8 mouse cellular contexts compared by ENCODE assay signal in the genomic region with DNA sequence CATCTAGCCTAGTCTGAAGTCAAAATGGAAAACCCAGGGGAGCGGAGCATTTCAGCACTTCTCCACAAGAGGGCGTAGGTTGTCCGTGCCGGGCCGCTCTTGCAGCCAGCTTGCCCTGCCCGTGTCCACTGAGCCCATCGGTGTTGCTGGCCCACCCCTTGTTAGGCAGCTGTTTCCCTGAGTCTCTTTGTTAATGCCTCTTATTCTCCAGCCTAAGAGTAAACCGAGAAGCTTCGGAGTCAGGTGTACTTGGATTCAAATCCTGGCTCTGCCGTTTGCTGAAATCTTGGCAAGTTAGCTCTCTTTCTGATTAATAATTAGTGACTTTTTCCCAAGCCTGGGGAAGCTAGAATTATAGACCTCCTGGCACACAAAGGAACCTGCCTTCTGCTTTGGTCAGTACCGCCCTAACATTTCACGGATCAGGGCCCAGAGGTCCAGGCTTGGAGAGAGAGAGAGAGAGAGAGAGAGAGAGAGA. TPM values are rescaled to one million over a fixed set of nuclear protein-coding genes. Genes with fewer than 3 reads are reported as not detected.
A peak's percentile ranks its signal among the peaks of the same experiment; 100 is the strongest.
DNase-seq lines count a peak whose midpoint lies in the region; ATAC-seq and TF ChIP-seq lines count a peak whose summit lies in the region.

No protein-coding gene starts in this region.

- peaks cover 7% of the 10 kb centered on the region; the same call in 1 of the 2 replicates for H3K4me1 ChIP-seq in forebrain, embryonic 11.5 days (replicated peaks; ENCODE audit: control insufficient read depth, insufficient read depth, low read length)
- H3K4me1 ChIP-seq in heart, embryonic 16.5 days (ENCODE audit: control insufficient read depth, insufficient read depth, low read length), result peaks cover 3% of the 10 kb centered on the region; the same call in 1 of the 2 replicates
- peaks cover 20% of the 10 kb centered on the region for H3K4me1 ChIP-seq in liver, embryonic 15.5 days (replicated peaks)
- peaks cover 3% of the 10 kb centered on the region; the same call in 1 of the 2 replicates for H3K4me1 ChIP-seq in neural tube, embryonic 12.5 days
- H3K4me1 ChIP-seq in stomach, postnatal 0 days (replicated peaks; ENCODE audit: control insufficient read depth, insufficient read depth), result no peaks in the 10 kb centered on the region

- peak; percentile 95 for ATAC-seq in forebrain, embryonic 11.5 days (replicated peaks; ENCODE audit: low FRiP score)
- ATAC-seq in heart, embryonic 16.5 days (replicated peaks; ENCODE audit: extremely low read depth, insufficient read depth, low FRiP score), result peak; percentile 41; the same call in 1 of the 2 replicates
- no peak for ATAC-seq in liver, embryonic 15.5 days (ENCODE audit: insufficient read depth)
- peak; percentile 93 for ATAC-seq in neural tube, embryonic 12.5 days (ENCODE audit: low FRiP score, low read depth)
- peak; percentile 56 for ATAC-seq in stomach, postnatal 0 days (ENCODE audit: low FRiP score, low TSS enrichment)

- H3K27ac ChIP-seq in forebrain, embryonic 11.5 days (ENCODE audit: low read depth, low read length), result peak overlapping the region; percentile 64
- no peak overlapping the region for H3K27ac ChIP-seq in heart, embryonic 16.5 days (ENCODE audit: low read length)
- H3K27ac ChIP-seq in liver, embryonic 15.5 days (replicated peaks), result no peak overlapping the region
- H3K27ac ChIP-seq in neural tube, embryonic 12.5 days, result no peak overlapping the region
- no peak overlapping the region; the same call in 1 of the 2 replicates for H3K27ac ChIP-seq in stomach, postnatal 0 days (replicated peaks)

- no peaks in the 10 kb centered on the region for H3K36me3 ChIP-seq in forebrain, embryonic 11.5 days (ENCODE audit: control insufficient read depth, insufficient read depth, low read length)
- no peaks in the 10 kb centered on the region for H3K36me3 ChIP-seq in heart, embryonic 16.5 days (ENCODE audit: control insufficient read depth, insufficient read depth)
- H3K36me3 ChIP-seq in liver, embryonic 15.5 days (replicated peaks), result no peaks in the 10 kb centered on the region
- H3K36me3 ChIP-seq in neural tube, embryonic 12.5 days, result no peaks in the 10 kb centered on the region
- H3K36me3 ChIP-seq in stomach, postnatal 0 days (ENCODE audit: control insufficient read depth, insufficient read depth, low read length), result no peaks in the 10 kb centered on the region

- H3K27me3 ChIP-seq in forebrain, embryonic 11.5 days (ENCODE audit: control insufficient read depth, insufficient read depth, low read length), result no peaks in the 10 kb centered on the region
- H3K27me3 ChIP-seq in heart, embryonic 16.5 days (ENCODE audit: control insufficient read depth, insufficient read depth, low read length), result no peaks in the 10 kb centered on the region
- H3K27me3 ChIP-seq in liver, embryonic 15.5 days, result peaks cover 12% of the 10 kb centered on the region; the same call in 1 of the 2 replicates
- no peaks in the 10 kb centered on the region for H3K27me3 ChIP-seq in neural tube, embryonic 12.5 days (replicated peaks)
- no peaks in the 10 kb centered on the region for H3K27me3 ChIP-seq in stomach, postnatal 0 days (ENCODE audit: control insufficient read depth, insufficient read depth, low read length)

- no peak for TF ChIP-seq EP300 in stomach, postnatal 0 days (optimal IDR thresholded peaks at IDR 0.05)

- DNase-seq in CD4-positive helper T cell, adult 2 months (ENCODE audit: low read depth, low spot score), result peak; percentile 63
- peak; percentile 70 for DNase-seq in c-Kit-positive CD71-negative TER-119-negative erythroid progenitor cells, embryonic 14.5 days (ENCODE audit: low read depth)
- peak; percentile 97 for DNase-seq in forebrain, embryonic 11.5 days (ENCODE audit: low spot score)
- DNase-seq in kidney, postnatal 25 days, result peak; percentile 83 to 90
- DNase-seq in stomach, postnatal 0 days (ENCODE audit: low spot score), result peak; percentile 91

- H3K4me2 ChIP-seq in forebrain, embryonic 11.5 days (ENCODE audit: low read depth, low read length, severe bottlenecking), result peak overlapping the region; percentile 36; the same call in 1 of the 2 replicates
- H3K4me2 ChIP-seq in heart, embryonic 16.5 days (ENCODE audit: low read depth, low read length), result peak overlapping the region; percentile 56
- H3K4me2 ChIP-seq in liver, embryonic 15.5 days, result peak overlapping the region; percentile 27
- peak overlapping the region; percentile 39 for H3K4me2 ChIP-seq in neural tube, embryonic 12.5 days (replicated peaks)
- peak overlapping the region; percentile 47 for H3K4me2 ChIP-seq in stomach, postnatal 0 days (replicated peaks; ENCODE audit: low read depth)

- TF ChIP-seq CTCF in stomach, postnatal 0 days (IDR thresholded peaks at IDR 0.05; ENCODE audit: low read depth), result peak; percentile 98

- H3K4me3 ChIP-seq in forebrain, embryonic 11.5 days (ENCODE audit: low read depth, low read length), result no peak overlapping the region
- H3K4me3 ChIP-seq in heart, embryonic 16.5 days (ENCODE audit: low read length), result peak overlapping the region; percentile 10; the same call in 1 of the 2 replicates
- H3K4me3 ChIP-seq in liver, embryonic 15.5 days (replicated peaks), result no peak overlapping the region
- H3K4me3 ChIP-seq in neural tube, embryonic 12.5 days, result no peak overlapping the region
- H3K4me3 ChIP-seq in stomach, postnatal 0 days (ENCODE audit: low read depth, low read length), result no peak overlapping the region

- no peaks in the 10 kb centered on the region for H3K9me3 ChIP-seq in forebrain, embryonic 11.5 days (ENCODE audit: control insufficient read depth, low read length)
- H3K9me3 ChIP-seq in heart, embryonic 16.5 days (replicated peaks; ENCODE audit: control insufficient read depth, low read length), result no peaks in the 10 kb centered on the region
- H3K9me3 ChIP-seq in liver, embryonic 15.5 days (replicated peaks), result no peaks in the 10 kb centered on the region
- H3K9me3 ChIP-seq in neural tube, embryonic 12.5 days, result no peaks in the 10 kb centered on the region
- no peaks in the 10 kb centered on the region for H3K9me3 ChIP-seq in stomach, postnatal 0 days (ENCODE audit: control insufficient read depth, low read length)

- WGBS in forebrain, embryonic 11.5 days, result 3% methylated on average over 12 of the region's 12 CpGs
- 8% methylated on average over 12 of the region's 12 CpGs for WGBS in heart, embryonic 16.5 days
- 11% methylated on average over 12 of the region's 12 CpGs for WGBS in liver, embryonic 15.5 days (ENCODE audit: insufficient replicate concordance)
- WGBS in neural tube, embryonic 12.5 days, result 3% methylated on average over 12 of the region's 12 CpGs
- 6% methylated on average over 12 of the region's 12 CpGs for WGBS in stomach, postnatal 0 days

- peak overlapping the region; percentile 37; the same call in 1 of the 2 replicates for H3K9ac ChIP-seq in forebrain, embryonic 11.5 days (ENCODE audit: low read length)
- peak overlapping the region; percentile 46; the same call in 1 of the 2 replicates for H3K9ac ChIP-seq in heart, embryonic 16.5 days (ENCODE audit: low read length)
- H3K9ac ChIP-seq in liver, embryonic 15.5 days, result no peak overlapping the region
- H3K9ac ChIP-seq in neural tube, embryonic 12.5 days, result no peak overlapping the region; the same call in 1 of the 2 replicates
- H3K9ac ChIP-seq in stomach, postnatal 0 days (ENCODE audit: low read length), result peak overlapping the region; percentile 31; the same call in 1 of the 2 replicates

RNA-seq across cellular contexts. Expression of gene Rab14, which starts 14.0 kb away (rescaled TPM):
- 249 and 271 TPM in 2 replicates for polyA plus RNA-seq in forebrain, embryonic 11.5 days (2014; fragmentation: Nextera tagmentation; extraction: Ambion mirVana)
- polyA plus RNA-seq in heart, embryonic 16.5 days (2015; fragmentation: Nextera tagmentation; extraction: Ambion mirVana), result 256 and 284 TPM in 2 replicates
- polyA plus RNA-seq in liver, embryonic 15.5 days (2015; fragmentation: Nextera tagmentation; extraction: Ambion mirVana), result 104 and 111 TPM in 2 replicates
- 345 and 414 TPM in 2 replicates for polyA plus RNA-seq in neural tube, embryonic 12.5 days (2016; fragmentation: Nextera tagmentation; extraction: Ambion mirVana)
- 325 and 350 TPM in 2 replicates for polyA plus RNA-seq in stomach, postnatal 0 days (2015; fragmentation: Nextera tagmentation; extraction: Ambion mirVana)

RNA-seq across cellular contexts. Expression of gene Gsn, which starts 41.3 kb away (rescaled TPM):
- polyA plus RNA-seq in forebrain, embryonic 11.5 days (2014; fragmentation: Nextera tagmentation; extraction: Ambion mirVana), result 28.0 and 33.4 TPM in 2 replicates
- polyA plus RNA-seq in heart, embryonic 16.5 days (2015; fragmentation: Nextera tagmentation; extraction: Ambion mirVana), result 348 and 376 TPM in 2 replicates
- 134 and 144 TPM in 2 replicates for polyA plus RNA-seq in liver, embryonic 15.5 days (2015; fragmentation: Nextera tagmentation; extraction: Ambion mirVana)
- polyA plus RNA-seq in neural tube, embryonic 12.5 days (2016; fragmentation: Nextera tagmentation; extraction: Ambion mirVana), result 39.0 and 41.0 TPM in 2 replicates
- 398 and 433 TPM in 2 replicates for polyA plus RNA-seq in stomach, postnatal 0 days (2015; fragmentation: Nextera tagmentation; extraction: Ambion mirVana)

Comparison
In these comparisons a context has a peak if more than half of its experiments do, and no peak if none do; other contexts are left out.
1. H3K9ac ChIP-seq: peak in forebrain, embryonic 11.5 days (single experiment), heart, embryonic 16.5 days (single experiment) and stomach, postnatal 0 days (single experiment); none in liver, embryonic 15.5 days (single experiment) and neural tube, embryonic 12.5 days (single experiment).
2. Peak in every context shown above with its lines, with median percentiles within 50 percentile points of each other: DNase-seq and H3K4me2 ChIP-seq.